Mouse (Mus musculus) 3T3-L1 (cell line): Measurements from ENCODE around the gene Amd2.
A peak's percentile ranks its signal among the peaks of the same experiment; 100 is the strongest.

Experiments
- DNase-seq: peaks from one replicate; pipeline ENCODE4 v3.0.0-alpha.2; 2015; ENCODE audit warnings: low read depth, low spot score

Amd2 gene

DNA sequence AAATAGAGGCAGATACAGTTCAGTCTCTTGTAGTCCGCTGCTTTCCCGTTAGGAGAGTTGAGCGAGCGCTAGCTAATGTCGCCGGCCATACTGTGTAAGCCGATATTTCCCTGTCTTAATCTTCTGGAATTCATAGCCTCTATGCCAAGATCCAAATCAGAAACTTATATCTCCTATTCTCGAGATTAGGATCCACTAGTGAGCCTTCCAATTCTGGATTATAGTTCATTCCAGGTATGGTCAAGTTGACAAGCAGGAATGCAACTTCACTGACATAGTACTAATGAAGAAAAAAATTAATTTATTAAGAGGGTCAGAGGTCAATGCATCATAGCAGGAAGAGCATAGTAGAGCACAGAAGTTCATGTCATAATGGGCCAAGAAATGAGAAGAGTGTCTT, at the start of gene Amd2:
Amd2 (minus strand) TSS at position 101 of the 400 bp plus-strand sequence.
- DNase-seq, result no peak

DNA sequence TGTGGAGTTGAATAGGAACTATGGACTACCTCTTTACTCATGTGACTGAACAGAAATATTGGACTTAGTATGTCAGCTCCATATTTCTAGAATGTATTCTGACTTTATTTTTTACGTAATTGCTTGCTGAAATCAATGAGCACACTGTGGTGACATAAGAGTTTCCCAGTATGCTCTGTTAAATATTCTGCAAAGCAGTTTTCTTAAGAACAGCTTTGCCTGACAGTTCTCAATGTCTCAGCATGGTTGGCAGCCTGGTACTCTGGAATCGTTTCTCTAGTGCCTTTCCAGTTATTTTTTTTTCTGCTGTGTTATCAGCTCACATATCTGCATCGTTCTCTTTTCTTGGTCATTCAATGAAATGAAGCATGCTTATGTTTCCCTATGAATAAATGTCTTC, 49.6 kb upstream of the Amd2 start:
- DNase-seq, result no peak

DNA sequence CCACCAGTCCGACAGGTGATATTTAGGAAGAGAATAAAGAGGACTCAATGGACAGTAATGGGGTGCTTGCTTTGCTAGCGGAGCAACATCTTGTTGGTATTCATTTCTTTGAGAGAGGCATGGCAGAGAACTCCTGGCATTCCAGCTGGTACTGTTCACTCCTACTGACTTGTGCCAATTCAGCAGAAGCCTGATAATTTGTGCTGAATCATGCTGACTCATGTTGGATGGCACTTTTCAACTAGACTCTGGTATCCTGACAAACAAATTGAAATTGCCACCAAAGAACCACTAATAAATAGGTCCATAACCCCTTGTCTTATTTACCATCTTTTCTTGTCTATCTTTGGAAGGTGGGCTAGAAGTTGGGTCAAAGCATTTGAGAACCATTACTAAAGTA, 25.9 kb upstream of the Amd2 start:
- DNase-seq, result peak; percentile 2

DNA sequence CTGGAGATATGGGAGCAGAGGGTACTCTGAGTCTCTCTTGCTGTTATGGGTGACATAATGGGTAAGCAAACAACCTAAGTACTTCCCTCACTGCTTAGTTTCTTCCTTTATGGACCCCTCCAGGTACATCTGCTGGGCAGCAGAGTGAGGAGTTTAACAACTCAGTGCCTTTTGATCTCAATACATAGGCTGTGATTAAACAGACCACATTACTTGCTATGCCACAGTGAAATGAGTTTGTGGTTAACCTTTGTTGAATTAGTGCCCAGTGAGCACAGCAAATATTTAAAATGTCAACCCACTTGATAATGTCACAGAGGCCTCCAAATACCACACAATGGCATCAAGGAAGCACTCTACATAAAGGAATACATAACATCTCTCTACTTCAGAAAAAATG, 2.6 kb upstream of the Amd2 start:
- DNase-seq, result no peak
